Mouse (Mus musculus): Measurements from ENCODE around the gene C77080. TPM values are rescaled to one million over a fixed set of nuclear protein-coding genes. Genes with fewer than 3 reads are reported as not detected.
A peak's percentile ranks its signal among the peaks of the same experiment; 100 is the strongest.

The C77080 gene
- polyA plus RNA-seq, 1 experiment, result 15.6 TPM

DNA sequence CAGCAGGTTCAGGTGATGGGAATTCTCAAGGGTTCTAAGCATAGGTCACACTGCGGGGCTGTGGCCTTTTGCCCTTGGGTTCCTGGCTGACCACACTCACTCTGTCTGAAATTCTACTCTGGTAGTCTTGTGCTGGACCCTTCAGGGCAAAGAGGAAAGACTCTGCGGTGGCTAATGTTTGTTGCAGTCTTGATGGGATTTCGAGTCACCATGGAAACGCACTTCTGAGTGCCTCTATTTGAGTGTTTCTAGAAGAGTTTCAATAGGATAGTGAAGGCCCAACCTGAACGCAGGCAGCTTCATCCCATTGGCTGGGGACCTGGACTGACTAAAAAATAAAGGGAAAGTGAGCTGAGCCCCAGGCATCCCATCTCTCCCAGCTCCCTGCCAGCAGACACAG lies 5.6 kb upstream of the C77080 start:
- Histone ChIP-seq H3K4me3 (replicated peaks; ENCODE audit: insufficient read depth, low read depth, low read length) (no peak overlapping the region), H3K27me3 (ENCODE audit: control insufficient read depth, insufficient read depth, low read length) (no peaks in the 10 kb centered on the region), H3K27ac (ENCODE audit: insufficient read depth, low read length) (no peak overlapping the region), H3K4me1 (ENCODE audit: control insufficient read depth, insufficient read depth, low read length) (peaks cover 24% of the 10 kb centered on the region)
- 91% methylated on average over 5 of the region's 5 CpGs for WGBS
- TF ChIP-seq CTCF (IDR thresholded peaks at IDR 0.05; ENCODE audit: borderline replicate concordance, insufficient read depth, low read depth, low read length) (no peak), POLR2A (IDR thresholded peaks at IDR 0.05; ENCODE audit: borderline replicate concordance, insufficient read depth, low read length) (no peak)
- no peak for DNase-seq

GRCm38 (mm10) chr4:129266191-129266590 lies 5.0 kb upstream of the C77080 start:
- Histone ChIP-seq H3K27ac (ENCODE audit: insufficient read depth, low read length) (no peak overlapping the region), H3K4me1 (ENCODE audit: control insufficient read depth, insufficient read depth, low read length) (peaks cover 20% of the 10 kb centered on the region), H3K27me3 (ENCODE audit: control insufficient read depth, insufficient read depth, low read length) (no peaks in the 10 kb centered on the region), H3K4me3 (replicated peaks; ENCODE audit: insufficient read depth, low read depth, low read length) (no peak overlapping the region)
- TF ChIP-seq POLR2A (IDR thresholded peaks at IDR 0.05; ENCODE audit: borderline replicate concordance, insufficient read depth, low read length) (no peak), CTCF (IDR thresholded peaks at IDR 0.05; ENCODE audit: borderline replicate concordance, insufficient read depth, low read depth, low read length) (no peak)
- WGBS, result 80% methylated on average over 4 of the region's 4 CpGs
- DNase-seq, result no peak

DNA sequence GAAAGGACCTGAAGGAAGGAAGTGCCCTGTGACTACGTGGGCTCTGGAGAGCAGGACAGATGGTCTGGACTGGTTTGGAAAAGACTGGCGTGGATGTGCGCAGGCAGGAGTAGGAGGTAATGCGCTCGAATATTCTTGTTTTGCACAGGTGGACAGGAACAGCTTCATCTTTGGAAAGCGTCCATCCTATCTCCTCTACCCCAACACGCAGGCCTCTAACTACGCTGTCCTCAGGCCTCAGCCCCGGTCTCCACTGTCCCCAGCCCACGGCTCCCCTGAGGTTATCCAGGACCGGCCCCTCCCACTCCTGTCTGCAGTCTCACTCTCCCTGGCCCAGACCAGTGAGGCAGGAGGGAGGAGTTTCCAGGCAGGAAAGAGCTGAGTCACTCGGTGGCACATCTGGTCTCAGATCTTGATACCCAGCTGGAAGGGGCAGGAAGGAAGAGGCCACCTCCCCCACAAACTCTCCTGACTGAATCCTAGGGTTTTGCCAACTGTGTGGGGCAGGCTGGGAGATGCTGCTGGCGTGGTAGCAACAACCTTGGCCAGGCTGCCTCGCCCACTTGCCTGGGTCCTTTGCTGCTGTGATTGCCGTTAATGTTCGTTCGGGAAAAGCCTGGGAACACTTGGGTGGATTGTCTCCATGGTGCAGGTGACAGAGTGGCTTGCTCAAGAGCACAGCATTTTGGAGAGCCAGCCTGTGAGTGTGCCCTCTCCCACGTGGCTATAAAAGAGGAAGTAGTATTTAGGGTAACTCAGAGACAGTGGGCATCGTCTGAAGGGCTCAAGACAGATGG lies 2.2 kb upstream of the C77080 start:
- DNase-seq, result peak; percentile 73 to 80
- peak overlapping the region; percentile 95 for H3K27ac ChIP-seq (ENCODE audit: insufficient read depth, low read length)
- H3K4me1 ChIP-seq (ENCODE audit: control insufficient read depth, insufficient read depth, low read length), result peaks cover 23% of the 10 kb centered on the region
- H3K27me3 ChIP-seq (ENCODE audit: control insufficient read depth, insufficient read depth, low read length), result no peaks in the 10 kb centered on the region
- TF ChIP-seq POLR2A (IDR thresholded peaks at IDR 0.05; ENCODE audit: borderline replicate concordance, insufficient read depth, low read length) (no peak; the same call in 1 of the 2 replicates), CTCF (IDR thresholded peaks at IDR 0.05; ENCODE audit: borderline replicate concordance, insufficient read depth, low read depth, low read length) (no peak)
- 11% methylated on average over 19 of the region's 19 CpGs for WGBS
- no peak overlapping the region for H3K4me3 ChIP-seq (replicated peaks; ENCODE audit: insufficient read depth, low read depth, low read length)

DNA sequence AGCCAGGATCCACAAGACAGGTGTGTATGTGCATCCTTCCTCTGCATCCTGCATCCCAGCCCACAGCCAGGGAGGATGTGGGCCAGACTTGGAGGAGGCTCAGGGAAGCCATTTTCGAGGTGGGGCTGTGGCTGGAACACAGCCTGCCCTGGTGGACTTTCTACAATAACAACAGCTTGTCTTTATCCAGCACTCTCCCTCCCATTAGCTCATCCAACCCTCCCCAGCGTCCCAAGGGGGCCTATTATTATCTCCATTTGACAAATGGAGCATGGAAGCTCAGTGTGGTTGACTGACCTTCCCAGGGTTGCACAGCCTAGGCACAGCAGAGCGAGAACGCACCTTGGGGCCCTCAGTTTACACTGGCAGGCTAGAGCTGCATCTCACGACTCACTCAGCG lies 526 bp downstream of the C77080 start:
- H3K4me3 ChIP-seq (replicated peaks; ENCODE audit: insufficient read depth, low read depth, low read length), result no peak overlapping the region
- peaks cover 23% of the 10 kb centered on the region for H3K4me1 ChIP-seq (ENCODE audit: control insufficient read depth, insufficient read depth, low read length)
- H3K27me3 ChIP-seq (ENCODE audit: control insufficient read depth, insufficient read depth, low read length), result no peaks in the 10 kb centered on the region
- 29% methylated on average over 6 of the region's 6 CpGs for WGBS
- TF ChIP-seq POLR2A (IDR thresholded peaks at IDR 0.05; ENCODE audit: borderline replicate concordance, insufficient read depth, low read length), result no peak
- no peak for TF ChIP-seq CTCF (IDR thresholded peaks at IDR 0.05; ENCODE audit: borderline replicate concordance, insufficient read depth, low read depth, low read length)
- H3K27ac ChIP-seq (ENCODE audit: insufficient read depth, low read length), result no peak overlapping the region
- DNase-seq, result no peak

DNA sequence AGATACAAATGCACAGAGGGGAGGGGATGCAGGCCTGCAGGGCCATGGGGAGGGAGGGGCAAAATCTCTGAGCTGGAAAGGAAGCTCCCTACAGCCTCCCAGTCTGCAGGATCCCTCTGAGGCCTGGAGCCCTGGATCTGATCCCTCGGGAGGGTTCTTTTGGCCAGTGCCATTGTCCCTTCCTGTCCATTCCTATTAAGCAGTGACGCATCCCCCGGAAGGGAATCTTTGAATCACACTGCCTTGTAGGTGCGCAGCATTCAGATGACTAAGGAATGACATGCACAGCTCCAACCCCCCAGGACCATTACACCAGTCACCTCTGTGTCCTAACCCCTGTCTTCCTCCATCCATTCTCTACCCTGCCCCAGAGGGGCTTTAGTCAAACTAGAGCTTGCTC lies 2.1 kb downstream of the C77080 start:
- Histone ChIP-seq H3K27ac (ENCODE audit: insufficient read depth, low read length) (no peak overlapping the region), H3K4me3 (replicated peaks; ENCODE audit: insufficient read depth, low read depth, low read length) (no peak overlapping the region), H3K27me3 (ENCODE audit: control insufficient read depth, insufficient read depth, low read length) (no peaks in the 10 kb centered on the region), H3K4me1 (ENCODE audit: control insufficient read depth, insufficient read depth, low read length) (peaks cover 20% of the 10 kb centered on the region)
- DNase-seq, result no peak
- no peak for TF ChIP-seq CTCF (IDR thresholded peaks at IDR 0.05; ENCODE audit: borderline replicate concordance, insufficient read depth, low read depth, low read length)
- TF ChIP-seq POLR2A (IDR thresholded peaks at IDR 0.05; ENCODE audit: borderline replicate concordance, insufficient read depth, low read length), result no peak
- WGBS, result 69% methylated on average over 4 of the region's 4 CpGs

DNA sequence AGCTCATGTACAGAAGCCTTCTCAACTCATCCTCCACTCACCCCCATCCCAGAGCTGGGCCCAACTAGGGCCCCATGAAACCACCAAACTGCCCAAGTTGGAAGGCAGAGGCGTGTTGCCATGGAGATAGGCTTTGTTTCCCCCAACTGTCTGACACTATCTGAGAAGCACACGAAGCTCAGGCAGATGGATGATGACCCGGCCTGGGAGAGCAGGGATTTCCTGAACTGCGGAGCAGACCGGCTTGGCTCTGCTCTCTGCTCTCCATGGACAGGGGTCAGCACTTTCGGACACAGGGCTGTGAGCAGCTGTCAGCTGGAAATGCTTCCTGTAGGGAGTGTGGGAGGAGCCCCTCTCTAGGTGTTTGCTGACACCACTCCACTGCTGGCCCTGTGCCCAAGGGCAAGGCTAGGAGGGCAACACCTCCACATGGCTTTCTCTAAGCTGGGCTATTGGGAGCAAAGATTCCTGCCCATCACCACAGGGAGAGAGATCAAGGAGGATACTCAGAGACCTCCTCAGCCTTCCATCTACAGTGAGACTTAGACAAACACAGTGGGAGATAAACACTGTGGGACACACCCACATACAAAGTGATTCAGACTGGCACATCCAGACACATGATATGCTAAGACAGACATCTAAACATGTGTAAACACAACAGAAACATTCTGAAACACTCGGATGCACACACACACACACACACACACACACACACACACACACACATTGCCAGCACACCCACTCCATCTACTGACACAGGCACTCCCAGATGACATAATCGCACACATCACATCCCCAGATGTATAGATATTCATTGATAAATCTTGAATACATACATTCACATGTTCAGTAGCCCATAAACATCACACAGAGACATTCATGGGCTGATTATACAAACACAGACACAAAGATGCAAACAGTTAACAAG lies 4.5 kb downstream of the C77080 start:
- H3K27me3 ChIP-seq (ENCODE audit: control insufficient read depth, insufficient read depth, low read length), result no peaks in the 10 kb centered on the region
- no peak for DNase-seq
- 57% methylated on average over 8 of the region's 8 CpGs for WGBS

GRCm38 (mm10) chr4:129254571-129254970 lies 6.6 kb downstream of the C77080 start:
- H3K4me3 ChIP-seq (replicated peaks; ENCODE audit: insufficient read depth, low read depth, low read length), result no peak overlapping the region
- TF ChIP-seq POLR2A (IDR thresholded peaks at IDR 0.05; ENCODE audit: borderline replicate concordance, insufficient read depth, low read length), result no peak
- TF ChIP-seq CTCF (IDR thresholded peaks at IDR 0.05; ENCODE audit: borderline replicate concordance, insufficient read depth, low read depth, low read length), result no peak
- H3K27me3 ChIP-seq (ENCODE audit: control insufficient read depth, insufficient read depth, low read length), result no peaks in the 10 kb centered on the region
- peaks cover 19% of the 10 kb centered on the region for H3K4me1 ChIP-seq (ENCODE audit: control insufficient read depth, insufficient read depth, low read length)
- DNase-seq, result no peak
- WGBS, result 97% methylated on average over 3 of the region's 3 CpGs
- no peak overlapping the region for H3K27ac ChIP-seq (ENCODE audit: insufficient read depth, low read length)

More for the DNA sequence above, 4.5 kb downstream of the C77080 start:
- H3K4me3 ChIP-seq (replicated peaks; ENCODE audit: insufficient read depth, low read depth, low read length), result no peak overlapping the region
- peaks cover 10% of the 10 kb centered on the region for H3K4me1 ChIP-seq (ENCODE audit: control insufficient read depth, insufficient read depth, low read length)
- no peak overlapping the region for H3K27ac ChIP-seq (ENCODE audit: insufficient read depth, low read length)
- TF ChIP-seq POLR2A (IDR thresholded peaks at IDR 0.05; ENCODE audit: borderline replicate concordance, insufficient read depth, low read length), result no peak
- no peak for TF ChIP-seq CTCF (IDR thresholded peaks at IDR 0.05; ENCODE audit: borderline replicate concordance, insufficient read depth, low read depth, low read length)
